Mouse (Mus musculus) forebrain, embryonic 10.5 days (tissue): ENCODE measurements at regions not wholly inside any gene's neighbourhood (a gene's known extent, or its start where the extent isn't known, plus 50 kb on each side); places are given as distances from the start of the nearest gene placed in this dataset.
A peak's percentile ranks its signal among the peaks of the same experiment; 100 is the strongest.

Source experiments
- DNase-seq: peaks from one replicate; pipeline ENCODE4 v3.0.0-alpha.2; 2017; ENCODE audit warnings: low spot score; ENCODE audit errors: extremely low spot score
- H3K27ac ChIP-seq: fragments of 300-500 bp; sonication (generic); 2 replicates; pipeline ENCODE4 v1.5.1; 2016; ENCODE audit warnings: mild to moderate bottlenecking
- H3K27me3 ChIP-seq: fragments of 300-500 bp; sonication (generic); 2 replicates; pipeline ENCODE4 v1.6.1; 2016; ENCODE audit warnings: mild to moderate bottlenecking; ENCODE audit not compliant: poor library complexity, severe bottlenecking
- H3K36me3 ChIP-seq: fragments of 300-500 bp; sonication (generic); replicated peaks from 2 replicates; pipeline ENCODE4 v1.6.1; 2016; ENCODE audit warnings: mild to moderate bottlenecking, moderate library complexity
- H3K4me1 ChIP-seq: fragments of 300-500 bp; sonication (generic); 2 replicates; pipeline ENCODE4 v1.6.1; 2016
- H3K4me3 ChIP-seq: fragments of 300-500 bp; sonication (generic); 2 replicates; pipeline ENCODE4 v1.5.1; 2016; ENCODE audit warnings: mild to moderate bottlenecking, moderate library complexity
- H3K9me3 ChIP-seq: fragments of 300-500 bp; sonication (generic); 2 replicates; pipeline ENCODE4 v1.6.1; 2016; ENCODE audit warnings: mild to moderate bottlenecking, moderate library complexity
- WGBS: fragments of 180-500 bp; shearing (Covaris S2); methylation state at CpG from one replicate; pipeline ENCODE4 v1.1.7; 2016; 5-methylcytosine and 5-hydroxymethylcytosine counted together

DNA sequence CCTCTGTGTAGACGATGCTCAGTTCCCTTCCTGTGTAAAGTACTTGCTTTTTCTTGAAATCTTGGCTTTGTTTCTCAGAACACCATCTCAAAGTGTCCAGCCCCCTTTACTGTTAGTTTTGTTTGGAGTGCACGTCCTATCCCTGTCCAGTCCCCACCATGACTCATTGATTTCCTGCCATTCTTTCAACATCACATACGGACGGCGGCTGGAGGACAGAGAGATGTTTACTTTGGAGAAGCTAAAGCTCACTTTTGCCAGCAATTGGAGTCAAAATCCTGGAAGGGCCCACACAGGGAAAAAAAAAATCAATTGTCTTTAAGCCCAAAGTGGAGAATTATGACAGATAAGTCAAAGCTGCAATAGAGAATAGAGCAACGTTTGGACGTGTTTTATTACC lies 51.8 kb downstream of the Gm5426 start:
- no peak overlapping the region for H3K27ac ChIP-seq
- no peak for DNase-seq
- 89% methylated on average over 7 of the region's 7 CpGs for WGBS
- no peaks in the 10 kb centered on the region for H3K36me3 ChIP-seq
- no peak overlapping the region for H3K4me3 ChIP-seq
- no peaks in the 10 kb centered on the region for H3K27me3 ChIP-seq
- peaks cover 7% of the 10 kb centered on the region; the same call in 1 of the 2 replicates for H3K9me3 ChIP-seq
- peaks cover 8% of the 10 kb centered on the region; the same call in 1 of the 2 replicates for H3K4me1 ChIP-seq

DNA sequence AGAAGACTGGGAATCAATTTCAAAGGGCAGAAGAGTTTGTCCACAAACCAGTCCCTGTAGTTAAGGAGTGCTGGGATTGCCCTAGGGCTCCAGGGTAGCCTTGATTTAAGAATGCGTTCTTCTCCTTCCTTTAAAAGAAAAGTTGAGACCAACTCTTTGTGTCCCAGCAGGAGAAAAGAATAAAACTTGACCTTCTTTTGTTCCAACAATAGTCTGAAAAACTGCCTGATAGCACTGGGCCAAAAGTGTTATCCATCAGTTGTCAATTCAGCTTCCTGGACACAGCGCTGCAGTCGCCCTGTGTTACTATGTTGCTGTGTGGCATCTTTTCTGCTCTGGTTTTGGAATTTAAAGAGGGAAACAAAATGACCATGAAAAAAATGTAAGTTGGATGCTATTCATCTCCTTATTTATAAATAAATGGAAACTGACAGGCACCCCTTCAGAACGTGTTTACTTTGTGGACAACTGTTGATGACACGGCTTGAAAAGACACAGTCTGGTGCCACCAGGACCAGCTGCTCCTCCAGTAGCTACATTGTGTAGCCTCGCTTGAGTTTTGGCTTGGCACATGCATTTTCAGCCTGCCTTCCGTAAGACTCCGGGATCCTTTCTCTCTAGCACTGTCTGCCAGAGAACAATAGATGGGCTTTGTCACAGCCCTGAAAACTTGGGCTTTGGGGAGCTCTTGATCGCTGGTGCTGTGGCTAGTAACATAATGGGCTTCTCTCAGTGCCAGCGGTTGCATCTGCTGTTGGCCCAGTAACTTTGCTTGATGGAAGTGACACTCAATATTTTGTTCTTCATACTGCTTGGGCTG lies 54.0 kb downstream of the Gm5426 start:
- DNase-seq: no peak
- no peak overlapping the region for H3K4me3 ChIP-seq
- WGBS: 80% methylated on average over 10 of the region's 10 CpGs
- no peak overlapping the region for H3K27ac ChIP-seq
- H3K4me1 ChIP-seq: peaks cover 8% of the 10 kb centered on the region; the same call in 1 of the 2 replicates
- H3K27me3 ChIP-seq: no peaks in the 10 kb centered on the region
- peaks cover 5% of the 10 kb centered on the region; the same call in 1 of the 2 replicates for H3K9me3 ChIP-seq
- no peaks in the 10 kb centered on the region for H3K36me3 ChIP-seq

DNA sequence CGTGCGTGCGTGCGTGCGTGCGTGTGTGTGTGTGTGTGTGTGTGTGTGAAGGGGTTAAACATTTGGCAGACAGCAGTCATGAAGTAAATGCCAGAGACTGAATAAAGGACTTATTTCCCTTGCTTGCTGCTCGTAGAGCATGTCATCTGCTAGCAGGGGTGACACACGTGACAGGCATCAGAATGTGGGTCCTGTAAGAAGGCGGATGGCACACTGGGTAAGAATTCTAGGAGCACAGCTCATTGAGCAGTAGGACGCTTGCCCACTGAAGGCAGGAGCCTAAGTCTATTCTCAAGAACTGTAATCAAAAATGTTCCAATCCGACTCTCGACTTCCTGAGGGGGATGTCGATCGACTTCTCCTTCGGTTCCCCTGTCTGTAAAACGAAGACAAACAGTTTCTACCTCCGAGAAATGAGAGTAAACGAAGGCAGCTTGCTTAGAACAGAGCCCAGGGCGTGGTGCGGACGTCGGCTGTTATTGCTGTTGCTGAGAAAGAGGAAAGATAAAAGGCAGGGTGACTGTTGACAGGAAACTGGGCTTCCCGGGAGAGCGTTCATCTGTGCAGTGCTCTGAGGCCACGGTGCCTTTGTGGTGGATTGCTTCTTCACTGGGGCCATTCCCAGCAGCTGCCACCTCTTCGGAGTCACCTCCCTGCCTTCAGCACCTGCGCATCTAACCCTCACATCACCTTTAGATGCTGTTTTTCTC lies 64.7 kb downstream of the Gm5426 start:
- Histone ChIP-seq H3K4me3 (no peak overlapping the region), H3K9me3 (no peaks in the 10 kb centered on the region), H3K4me1 (no peaks in the 10 kb centered on the region), H3K36me3 (no peaks in the 10 kb centered on the region), H3K27me3 (no peaks in the 10 kb centered on the region), H3K27ac (no peak overlapping the region; the same call in 1 of the 2 replicates)
- DNase-seq: no peak
- 92% methylated on average over 27 of the region's 27 CpGs for WGBS

DNA sequence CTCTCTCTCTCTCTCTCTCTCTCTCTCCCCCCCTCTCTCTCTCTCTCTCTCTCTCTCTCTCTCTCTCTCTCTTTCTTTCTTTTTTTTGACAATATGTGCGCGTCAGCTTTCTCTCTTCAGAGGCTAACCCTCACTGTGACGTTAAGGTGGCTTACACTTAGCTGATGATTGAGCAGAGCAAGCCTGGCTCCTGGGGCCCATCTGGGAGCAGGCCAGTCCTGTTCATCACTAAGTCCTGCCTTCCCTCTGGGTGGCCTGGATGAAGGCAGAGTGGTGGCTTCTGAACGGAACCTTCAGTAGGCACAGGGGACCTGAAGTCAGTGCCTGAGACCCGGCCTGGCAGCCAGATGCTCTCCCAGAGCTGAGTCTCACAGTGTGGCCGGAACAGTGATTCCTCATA lies 65.5 kb downstream of the Gm5426 start:
- WGBS: 85% methylated on average over 6 of the region's 6 CpGs
- Histone ChIP-seq H3K27ac (0 out of 2 replicates have a peak overlapping the region, but pooled peaks have one; percentile 35), H3K4me1 (no peaks in the 10 kb centered on the region), H3K9me3 (no peaks in the 10 kb centered on the region), H3K4me3 (no peak overlapping the region), H3K27me3 (no peaks in the 10 kb centered on the region), H3K36me3 (no peaks in the 10 kb centered on the region)
- no peak for DNase-seq

DNA sequence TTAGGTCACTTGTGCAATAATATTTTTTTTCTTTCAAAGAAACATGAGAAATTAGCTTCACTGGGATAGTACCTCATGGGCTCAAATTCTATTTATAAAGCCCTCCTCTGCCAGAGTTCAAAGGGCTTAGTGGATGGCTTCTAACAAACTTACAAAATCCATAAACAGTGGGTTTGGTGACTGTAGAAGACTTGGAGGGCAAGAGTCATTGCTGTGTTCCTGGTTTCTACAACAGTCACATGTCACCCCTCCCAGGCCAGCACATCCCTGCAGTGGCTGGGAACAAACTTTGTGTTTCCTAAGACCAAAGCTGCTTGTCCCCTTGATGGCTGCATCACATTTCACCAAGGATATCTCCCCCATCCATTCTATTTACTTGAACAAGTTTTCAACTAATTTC lies 66.5 kb downstream of the Gm5426 start:
- Histone ChIP-seq H3K27ac (no peak overlapping the region), H3K4me1 (no peaks in the 10 kb centered on the region), H3K9me3 (no peaks in the 10 kb centered on the region), H3K4me3 (no peak overlapping the region), H3K27me3 (no peaks in the 10 kb centered on the region), H3K36me3 (no peaks in the 10 kb centered on the region)
- DNase-seq: no peak

DNA sequence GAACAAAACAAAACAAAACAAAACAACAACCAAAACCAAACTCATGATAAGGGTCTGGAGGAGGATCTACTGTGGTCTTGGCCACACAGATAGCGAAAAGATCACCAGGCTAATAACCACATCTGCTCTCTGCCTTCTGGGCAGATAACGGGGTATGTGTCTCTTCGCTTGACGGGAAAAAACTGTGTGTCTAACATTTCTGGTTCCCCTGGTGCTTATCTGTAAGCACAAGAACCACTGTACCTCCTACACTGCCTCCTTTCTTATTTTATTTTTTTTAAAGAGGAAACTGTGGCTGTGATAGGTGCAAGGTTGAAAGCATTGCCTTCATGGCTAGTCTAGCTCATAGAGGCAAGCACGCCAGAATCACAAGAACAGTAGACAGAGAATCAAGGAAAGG lies 67.8 kb downstream of the Gm5426 start:
- DNase-seq: no peak
- no peak overlapping the region for H3K4me3 ChIP-seq
- H3K9me3 ChIP-seq: no peaks in the 10 kb centered on the region
- no peaks in the 10 kb centered on the region for H3K36me3 ChIP-seq
- no peak overlapping the region for H3K27ac ChIP-seq
- no peaks in the 10 kb centered on the region for H3K27me3 ChIP-seq
- no peaks in the 10 kb centered on the region for H3K4me1 ChIP-seq
- 90% methylated on average over 5 of the region's 5 CpGs for WGBS

DNA sequence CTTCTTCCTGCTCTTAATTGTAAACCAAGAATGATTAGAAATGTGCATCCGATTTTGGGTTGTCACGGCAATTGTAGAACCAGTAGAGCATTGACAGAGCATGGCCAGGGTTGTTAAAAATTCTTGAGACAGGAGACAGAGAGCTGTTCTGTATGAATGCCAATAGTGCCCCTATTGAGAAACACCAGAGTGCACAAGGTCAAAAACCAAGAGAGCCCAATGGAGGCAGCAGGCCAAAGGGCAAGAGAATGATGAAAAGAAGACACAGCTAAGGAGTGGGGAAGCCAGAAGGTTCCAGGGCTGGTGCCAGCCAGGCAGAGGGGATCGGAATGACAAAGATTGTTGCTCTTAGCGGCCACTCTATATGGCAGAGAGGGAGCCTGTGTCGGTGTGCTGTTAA lies 72.8 kb downstream of the Gm5426 start:
- Histone ChIP-seq H3K27ac (no peak overlapping the region), H3K27me3 (no peaks in the 10 kb centered on the region), H3K4me3 (no peak overlapping the region), H3K36me3 (no peaks in the 10 kb centered on the region), H3K9me3 (no peaks in the 10 kb centered on the region), H3K4me1 (peaks cover 6% of the 10 kb centered on the region)
- DNase-seq: no peak
- 87% methylated on average over 5 of the region's 5 CpGs for WGBS

DNA sequence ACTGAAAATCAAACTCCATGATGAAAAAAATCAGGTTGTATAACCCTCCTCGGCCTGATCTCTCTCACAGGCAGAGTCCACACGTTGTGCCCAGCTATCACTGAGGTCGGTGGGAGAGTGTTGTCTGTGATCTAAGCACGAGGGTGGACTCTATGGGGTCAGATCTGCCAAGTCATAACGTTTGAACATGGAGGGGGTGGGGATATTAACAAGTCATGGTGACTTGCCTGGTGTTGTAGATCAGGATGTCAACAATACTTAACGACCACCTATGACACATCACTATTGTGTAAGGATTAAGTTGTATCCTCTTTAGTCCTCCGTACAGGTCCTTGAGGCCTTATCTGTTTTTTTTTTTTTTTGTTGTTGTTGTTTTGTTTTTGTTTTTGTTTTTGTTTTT lies 74.8 kb downstream of the Gm5426 start:
- WGBS: 77% methylated on average over 7 of the region's 7 CpGs
- Histone ChIP-seq H3K36me3 (no peaks in the 10 kb centered on the region), H3K4me3 (no peak overlapping the region), H3K9me3 (no peaks in the 10 kb centered on the region), H3K27ac (no peak overlapping the region), H3K4me1 (peaks cover 9% of the 10 kb centered on the region), H3K27me3 (no peaks in the 10 kb centered on the region)
- no peak for DNase-seq

DNA sequence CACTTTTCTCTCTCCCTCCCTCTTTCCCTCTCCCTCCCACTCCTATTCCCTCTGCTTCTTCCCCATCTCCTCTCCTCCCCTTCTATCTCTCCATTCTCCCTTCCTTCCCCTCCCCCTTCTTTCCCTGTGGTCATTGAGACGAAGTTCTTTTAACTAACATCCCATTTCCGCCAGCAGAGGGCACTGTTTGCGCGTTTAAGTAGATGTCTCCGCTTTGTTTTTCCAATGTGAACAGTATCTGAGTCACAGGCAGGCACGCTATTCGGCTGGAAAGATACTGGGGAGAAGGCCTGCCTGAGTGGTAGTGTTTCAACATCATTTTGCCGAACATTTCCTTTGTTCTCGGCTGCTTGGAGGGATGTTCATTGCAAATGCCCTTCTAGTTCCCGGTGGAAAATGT lies 77.5 kb downstream of the Gm5426 start:
- Histone ChIP-seq H3K27ac (peak overlapping the region; percentile 65), H3K27me3 (no peaks in the 10 kb centered on the region)

DNA sequence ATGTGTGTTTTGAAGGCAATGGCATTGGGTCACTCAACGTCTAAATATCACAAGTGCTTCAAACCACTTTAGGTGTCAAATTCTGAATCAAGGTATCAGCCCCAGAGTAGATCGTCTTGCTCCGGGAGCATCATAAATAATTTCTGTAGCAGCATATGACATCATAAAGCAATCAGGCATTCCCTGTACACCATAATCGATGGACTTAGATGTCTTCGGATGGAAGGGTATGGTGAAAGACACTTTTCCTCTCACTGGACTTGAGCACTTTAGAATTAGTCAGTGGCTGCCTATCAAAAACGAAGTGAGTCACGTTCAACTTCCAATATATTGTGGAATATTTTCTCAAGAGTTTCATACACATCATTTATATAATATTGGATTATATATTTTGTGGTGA lies 77.9 kb downstream of the Gm5426 start:
- DNase-seq: no peak
- WGBS: 83% methylated on average over 7 of the region's 7 CpGs
- H3K9me3 ChIP-seq: no peaks in the 10 kb centered on the region
- peak overlapping the region; percentile 65 for H3K27ac ChIP-seq
- peaks cover 9% of the 10 kb centered on the region for H3K4me1 ChIP-seq
- H3K4me3 ChIP-seq: no peak overlapping the region
- H3K36me3 ChIP-seq: no peaks in the 10 kb centered on the region
- no peaks in the 10 kb centered on the region for H3K27me3 ChIP-seq

More for the DNA sequence above, 77.5 kb downstream of the Gm5426 start:
- no peak overlapping the region for H3K4me3 ChIP-seq
- peaks cover 9% of the 10 kb centered on the region for H3K4me1 ChIP-seq
- no peaks in the 10 kb centered on the region for H3K36me3 ChIP-seq
- 4% methylated on average over 10 of the region's 10 CpGs for WGBS
- H3K9me3 ChIP-seq: no peaks in the 10 kb centered on the region
- peak; percentile 87 for DNase-seq

DNA sequence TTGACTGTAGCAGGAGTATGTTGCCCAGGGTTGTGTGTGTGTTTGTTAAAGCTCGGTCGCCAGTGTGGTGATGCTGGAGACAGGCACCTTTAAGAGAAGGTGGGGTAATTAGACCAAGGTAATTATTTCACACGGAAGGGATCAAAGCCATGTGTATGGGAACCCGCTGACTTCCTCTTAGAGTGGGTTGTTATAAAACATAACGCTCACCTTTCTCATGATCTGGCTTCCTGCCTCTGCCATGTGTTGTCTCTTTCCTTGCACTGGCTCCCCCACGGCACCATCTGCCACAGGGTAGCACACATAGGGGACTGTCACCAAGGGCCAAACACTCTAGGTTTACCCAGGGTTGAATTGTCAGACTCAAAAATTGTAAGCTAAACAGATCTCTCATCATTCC lies 78.5 kb downstream of the Gm5426 start:
- Histone ChIP-seq H3K27me3 (no peaks in the 10 kb centered on the region), H3K4me1 (peaks cover 9% of the 10 kb centered on the region), H3K36me3 (no peaks in the 10 kb centered on the region), H3K27ac (no peak overlapping the region), H3K9me3 (no peaks in the 10 kb centered on the region), H3K4me3 (no peak overlapping the region)
- 89% methylated on average over 6 of the region's 6 CpGs for WGBS
- DNase-seq: no peak

DNA sequence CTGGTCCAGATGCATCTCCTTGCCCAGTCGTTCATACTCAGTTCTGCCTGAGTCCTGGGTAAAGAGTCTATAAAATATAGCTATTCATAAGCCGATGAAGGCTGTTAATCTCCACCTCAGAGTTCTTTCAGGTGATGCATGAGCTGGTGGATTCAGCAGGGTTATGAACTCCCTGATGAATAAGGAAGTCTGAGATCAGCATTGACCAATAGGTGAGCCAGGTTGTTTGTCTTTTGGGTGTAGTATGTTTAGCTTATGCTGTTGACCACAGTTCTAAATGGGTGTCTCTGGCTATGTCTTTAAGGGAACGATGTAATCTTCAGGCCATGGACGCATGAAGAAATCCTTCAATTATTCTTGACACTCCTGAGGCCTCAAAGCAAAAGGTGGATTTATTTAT lies 84.3 kb downstream of the Gm5426 start:
- Histone ChIP-seq H3K4me3 (no peak overlapping the region), H3K4me1 (no peaks in the 10 kb centered on the region), H3K27me3 (no peaks in the 10 kb centered on the region), H3K9me3 (no peaks in the 10 kb centered on the region), H3K36me3 (no peaks in the 10 kb centered on the region), H3K27ac (no peak overlapping the region)
- WGBS: 88% methylated on average over 4 of the region's 4 CpGs
- DNase-seq: no peak

DNA sequence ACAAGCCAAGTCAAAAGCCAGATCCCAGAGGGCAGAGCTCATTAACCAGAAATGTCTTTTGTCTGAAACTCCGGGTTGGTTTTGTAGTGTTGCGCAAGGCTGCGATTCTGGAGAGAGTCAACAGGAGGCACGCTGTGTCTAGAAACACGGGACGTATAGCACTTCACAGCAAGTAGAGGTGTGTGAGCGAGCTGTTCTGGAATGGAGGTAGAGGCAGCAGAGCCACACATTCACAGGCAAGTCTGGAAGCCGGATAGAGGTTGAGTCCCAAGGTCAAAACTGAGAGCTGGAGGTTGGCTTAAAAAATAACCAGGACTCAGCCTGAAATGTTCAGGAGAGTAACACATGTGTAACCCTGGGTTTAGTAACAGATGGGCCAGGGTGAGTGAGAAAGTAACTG lies 94.0 kb downstream of the Gm5426 start:
- no peak for DNase-seq
- no peaks in the 10 kb centered on the region for H3K27me3 ChIP-seq
- no peaks in the 10 kb centered on the region for H3K36me3 ChIP-seq
- H3K4me3 ChIP-seq: no peak overlapping the region
- no peaks in the 10 kb centered on the region for H3K9me3 ChIP-seq
- WGBS: 85% methylated on average over 8 of the region's 8 CpGs
- H3K4me1 ChIP-seq: peaks cover 3% of the 10 kb centered on the region
- no peak overlapping the region for H3K27ac ChIP-seq
